Mouse (Mus musculus): ENCODE data around the gene Atg4b. TPM values are rescaled to one million over a fixed set of nuclear protein-coding genes. Genes with fewer than 3 reads are reported as not detected.
"Not testable (repeated sequence)": the region's sequence is repeated elsewhere in the genome, so short reads cannot be mapped to it uniquely, and the experiment has no call there.

Gene Atg4b
- polyA plus RNA-seq, 1 experiment = 43.7 TPM

DNA sequence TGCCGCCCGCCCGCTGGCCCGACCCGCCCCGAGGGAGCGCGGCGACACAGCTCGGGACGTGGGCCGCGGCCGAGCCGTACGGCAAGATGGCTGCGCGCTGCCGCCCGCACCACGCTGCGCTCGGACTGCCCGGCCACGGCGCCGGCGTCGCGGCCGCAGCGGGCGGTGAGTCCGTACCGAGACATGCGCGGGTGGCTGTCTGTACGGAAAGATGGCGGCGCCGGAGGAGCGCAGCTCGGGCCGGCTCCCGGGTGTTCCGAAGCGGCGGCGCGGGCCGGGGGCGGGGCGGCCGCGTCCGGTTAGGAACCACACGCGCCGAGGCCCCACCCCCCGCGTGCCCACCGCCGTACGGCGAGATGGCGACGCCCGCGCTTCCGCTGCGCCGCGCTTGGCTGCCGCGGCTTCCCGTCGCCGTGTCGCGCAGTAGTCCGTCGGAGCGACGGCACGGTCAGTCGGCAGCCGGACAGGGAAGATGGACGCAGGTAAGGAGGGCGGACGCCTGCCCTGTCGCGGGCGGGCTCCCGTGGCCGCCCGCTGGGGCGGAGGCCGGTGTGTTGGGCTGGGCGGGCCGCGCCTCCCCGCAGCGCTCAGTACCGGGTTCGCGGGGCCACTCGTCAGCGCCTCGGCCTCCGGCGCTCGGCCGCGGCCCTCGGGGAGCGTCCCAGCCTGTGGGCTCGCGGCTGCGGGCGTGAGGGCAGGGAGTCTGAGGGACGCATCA is 3.4 kb downstream of the Atg4b start, which contains the start of gene Thap4:
TSS of gene Thap4 (minus strand) at position 292 of the 718 bp plus-strand sequence.
- WGBS = under 1% methylated on average over 121 of the region's 121 CpGs
- peak; percentile 65 for DNase-seq (ENCODE audit: low read depth, low spot score)

DNA sequence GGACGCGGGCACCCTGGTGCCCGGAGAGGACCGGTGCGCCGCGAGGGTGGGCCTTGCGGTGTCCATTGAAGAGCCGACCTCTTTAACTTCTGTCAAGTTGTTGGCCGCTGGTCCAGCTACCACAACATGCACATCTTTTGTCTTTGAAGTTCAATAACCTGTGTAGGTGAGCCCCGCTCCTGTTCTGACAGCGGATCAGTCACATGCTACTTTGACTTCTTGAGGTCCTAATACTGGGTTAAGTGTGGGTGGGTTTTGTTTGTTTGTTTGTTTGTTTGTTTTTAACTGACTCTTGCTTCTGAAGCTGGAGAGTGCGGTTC is 4.0 kb downstream of the Atg4b start:
- no peak for DNase-seq (ENCODE audit: low read depth, low spot score)
- under 1% methylated on average over 13 of the region's 13 CpGs for WGBS

DNA sequence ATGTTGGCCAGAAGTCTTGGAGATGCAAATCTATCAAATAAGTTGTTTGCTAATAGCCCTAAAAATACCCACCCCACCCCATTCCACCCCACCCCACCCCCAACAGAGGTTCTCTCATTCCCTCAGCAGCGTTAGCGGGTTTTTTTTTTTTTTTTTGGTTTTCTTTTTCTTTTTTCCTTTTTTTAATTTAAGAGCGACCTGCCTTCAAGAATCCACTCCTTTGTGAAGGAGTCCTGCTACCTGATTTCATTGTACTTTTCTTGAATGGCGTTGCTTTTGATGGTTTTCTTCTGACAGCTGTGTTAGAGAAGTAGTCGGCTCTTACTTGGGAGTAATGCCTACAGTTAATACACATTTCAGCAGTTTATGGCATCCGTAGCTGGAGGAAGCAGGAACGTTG is 4.3 kb downstream of the Atg4b start:
- DNase-seq (ENCODE audit: low read depth, low spot score) = no peak
- WGBS = 13% methylated on average over 7 of the region's 7 CpGs

DNA sequence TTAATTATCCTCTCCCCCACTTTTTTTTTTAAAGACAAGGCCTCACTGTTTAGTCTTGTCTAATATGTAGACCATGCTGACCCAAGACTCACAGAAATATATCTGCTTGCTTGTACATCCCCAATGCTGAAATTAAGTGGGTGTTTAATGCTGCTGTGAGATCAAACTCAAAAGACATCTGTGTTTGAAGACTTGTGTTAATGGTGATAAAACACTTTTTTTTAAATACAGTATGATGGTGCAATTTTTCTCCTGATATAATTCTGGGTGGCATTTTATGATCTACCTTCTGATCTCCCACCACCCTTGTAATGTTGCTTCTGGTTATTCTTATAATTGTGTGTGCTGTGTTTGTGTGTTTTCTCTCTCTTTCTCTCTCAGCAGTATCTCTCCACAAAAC is 4.9 kb downstream of the Atg4b start:
- DNase-seq (ENCODE audit: low read depth, low spot score) = no peak

DNA sequence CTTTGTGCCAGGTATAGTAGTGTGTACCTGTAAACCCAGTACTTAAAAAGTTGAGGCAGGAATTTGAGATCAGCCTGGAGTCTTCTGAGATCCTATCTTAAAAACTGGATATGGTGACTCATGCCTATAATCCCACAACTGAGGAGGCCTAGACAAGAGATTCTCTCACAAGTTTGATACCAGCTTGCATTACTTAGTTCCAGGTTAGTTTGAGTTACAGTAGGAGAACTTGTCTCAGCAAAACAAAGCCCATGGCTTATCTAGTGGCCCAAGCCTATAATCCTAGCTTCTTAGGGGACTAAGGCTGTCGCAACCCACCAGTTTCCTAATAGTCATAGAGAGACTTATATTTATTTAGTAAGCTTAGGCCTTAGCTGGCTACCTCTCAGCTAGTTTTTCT is 8.8 kb downstream of the Atg4b start:
- no peak for DNase-seq (ENCODE audit: low read depth, low spot score)
- WGBS = 97% methylated on average over 1 of the region's 1 CpGs

DNA sequence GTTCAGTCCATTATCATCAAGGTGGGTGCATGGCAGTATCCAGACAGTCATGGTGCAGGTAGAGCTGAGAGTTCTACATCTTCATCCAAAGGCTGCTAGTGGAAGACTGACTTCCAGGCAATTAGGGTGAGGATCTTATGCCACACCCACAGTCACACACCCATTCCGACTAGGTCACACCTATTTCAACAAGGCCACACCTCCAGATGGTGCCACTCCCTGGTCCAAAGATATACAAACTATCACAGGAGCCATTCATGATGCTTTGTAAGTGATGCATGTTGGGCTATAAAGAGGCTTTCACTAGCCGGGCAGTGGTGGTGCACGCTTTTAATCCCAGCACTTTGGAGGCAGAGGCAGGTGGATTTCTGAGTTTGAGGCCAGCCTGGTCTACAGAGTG is 12.2 kb downstream of the Atg4b start:
- WGBS = 54% methylated on average over 3 of the region's 3 CpGs
- DNase-seq (ENCODE audit: low read depth, low spot score) = not testable (repeated sequence)

DNA sequence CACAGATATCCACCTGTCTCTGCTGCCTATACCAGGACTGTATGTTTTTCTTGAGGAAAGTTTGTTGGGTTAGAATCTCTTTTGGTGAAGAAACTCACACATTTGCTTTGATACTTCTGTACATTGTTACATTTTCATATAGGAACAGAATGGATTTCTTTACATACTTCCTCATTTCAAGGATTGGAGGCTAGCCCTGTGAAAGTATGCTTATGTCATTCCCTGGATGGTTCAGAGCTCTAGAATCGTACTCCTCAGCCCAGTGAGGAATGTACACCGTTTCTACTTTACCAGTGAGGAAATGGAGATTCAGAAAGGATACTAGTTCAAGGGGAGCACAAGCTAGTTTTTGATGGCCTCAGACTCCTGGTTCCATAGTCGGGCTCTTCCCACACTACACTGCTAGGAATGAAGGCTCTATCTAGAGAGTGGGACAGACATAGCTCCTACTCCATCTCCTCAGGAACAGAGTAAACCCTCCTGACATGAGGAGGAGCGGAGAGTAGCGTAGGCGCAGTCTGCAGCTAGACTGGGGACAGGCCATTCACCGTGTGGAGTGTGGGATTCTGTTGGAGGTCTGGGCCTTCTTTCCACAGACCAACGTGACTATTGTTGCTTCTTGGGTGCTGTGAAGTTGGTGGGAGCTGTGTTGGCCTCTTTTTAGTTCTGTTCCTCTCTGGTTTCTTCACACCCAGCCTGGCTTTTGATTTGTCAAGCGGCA is 13.7 kb downstream of the Atg4b start:
- DNase-seq (ENCODE audit: low read depth, low spot score) = no peak
- WGBS = 89% methylated on average over 9 of the region's 9 CpGs

DNA sequence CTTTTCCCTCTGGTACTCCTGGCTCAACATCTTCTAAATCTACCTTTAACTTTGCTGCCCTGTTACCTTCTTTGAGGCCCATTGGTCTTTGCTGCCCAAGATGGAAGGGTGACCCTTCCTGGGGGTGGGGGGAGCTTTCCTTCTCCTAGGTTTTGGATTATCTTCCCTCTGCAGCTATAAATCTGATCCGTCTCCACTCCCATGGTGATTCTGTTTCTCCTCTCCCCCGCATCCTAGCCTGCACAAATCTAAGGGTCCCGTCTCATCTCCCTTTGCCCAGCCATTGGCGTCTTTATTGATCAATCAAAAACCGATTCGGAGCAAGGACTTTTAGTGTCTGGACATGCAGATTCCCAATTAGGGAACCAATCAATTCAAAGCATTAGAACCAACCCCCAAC is 16.3 kb downstream of the Atg4b start:
- WGBS = 97% methylated on average over 6 of the region's 6 CpGs
- no peak for DNase-seq (ENCODE audit: low read depth, low spot score)

DNA sequence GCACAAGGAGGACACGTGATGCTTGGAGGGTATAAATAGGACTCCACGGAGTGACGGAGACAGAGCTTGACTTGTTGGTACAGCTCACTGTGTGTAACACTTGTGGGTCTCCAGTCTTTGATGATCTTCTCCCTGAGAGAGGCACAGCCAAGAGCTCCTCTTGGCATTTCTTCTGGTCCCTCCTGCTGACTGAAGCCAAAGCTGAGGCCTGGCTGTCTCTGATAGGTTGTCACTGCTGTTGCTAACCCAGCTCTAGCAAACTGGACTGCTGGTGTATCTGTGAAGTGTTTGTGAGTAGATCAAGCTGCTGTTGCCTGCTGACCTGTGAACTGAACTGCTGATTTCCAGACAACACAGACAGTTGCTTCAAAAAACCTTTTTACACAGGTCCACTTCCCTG is 18.6 kb downstream of the Atg4b start:
- no peak for DNase-seq (ENCODE audit: low read depth, low spot score)
- WGBS = 93% methylated on average over 3 of the region's 3 CpGs

DNA sequence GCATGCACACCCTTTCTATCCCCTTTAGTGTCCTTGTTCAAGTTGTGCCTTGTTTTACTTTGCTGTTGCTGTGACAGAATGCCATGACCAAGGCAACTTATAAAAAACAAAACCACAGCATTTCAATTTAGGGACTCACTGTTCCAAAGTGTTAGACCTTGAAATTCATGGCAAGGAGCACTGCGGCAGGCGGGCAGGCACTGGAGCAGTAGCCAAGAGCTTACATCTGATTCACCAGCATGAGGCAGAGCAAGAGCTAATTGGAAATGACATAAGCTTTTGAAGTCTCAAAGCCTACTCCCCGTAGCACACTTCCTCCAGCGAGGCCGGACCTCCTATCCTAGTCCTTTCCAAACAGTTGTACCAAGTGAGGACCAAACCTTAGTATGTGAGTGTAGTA is 25.4 kb downstream of the Atg4b start:
- DNase-seq (ENCODE audit: low read depth, low spot score) = no peak
- WGBS = 98% methylated on average over 5 of the region's 5 CpGs

DNA sequence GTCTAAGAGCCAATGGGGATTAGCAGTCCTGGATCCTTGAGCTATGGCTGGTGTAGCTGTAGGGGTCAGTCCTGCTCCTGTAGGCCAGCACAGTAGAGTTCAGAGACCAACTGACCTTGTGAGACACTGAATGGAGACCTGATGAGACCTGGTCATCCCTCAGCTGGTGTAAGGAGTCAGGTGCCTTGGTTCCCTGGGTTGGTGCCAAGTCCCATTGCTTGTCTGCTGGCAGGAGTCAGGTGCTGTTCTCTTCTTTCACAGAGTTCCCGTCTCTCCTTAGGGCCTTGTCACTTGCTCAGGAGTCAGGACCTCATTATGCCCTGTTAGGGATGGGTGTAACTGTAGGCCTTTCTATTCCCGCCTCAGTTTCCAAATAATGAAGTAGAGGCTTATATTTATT is 35.6 kb downstream of the Atg4b start:
- WGBS = 80% methylated on average over 2 of the region's 2 CpGs
- DNase-seq (ENCODE audit: low read depth, low spot score) = no peak

DNA sequence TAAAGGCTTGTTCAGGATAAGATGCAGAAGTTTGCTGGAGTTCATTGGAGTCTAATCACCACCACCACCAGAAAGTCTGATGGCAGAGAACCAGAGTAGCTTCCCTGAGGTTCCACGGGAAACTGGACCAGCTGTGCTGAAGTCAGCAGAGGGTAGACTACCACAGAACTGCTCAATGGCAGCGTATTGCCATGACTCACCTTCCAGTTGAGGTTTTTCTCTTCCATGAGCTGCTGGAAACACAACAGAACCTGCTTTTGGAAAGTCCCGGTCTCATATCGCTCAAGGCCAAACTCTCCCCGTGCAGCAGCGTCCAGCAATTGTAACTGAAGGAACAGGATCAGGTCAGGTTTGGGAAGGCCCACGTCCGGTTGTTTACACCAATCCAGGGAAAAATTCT is 43.2 kb downstream of the Atg4b start:
- DNase-seq (ENCODE audit: low read depth, low spot score) = no peak
- 87% methylated on average over 8 of the region's 8 CpGs for WGBS

DNA sequence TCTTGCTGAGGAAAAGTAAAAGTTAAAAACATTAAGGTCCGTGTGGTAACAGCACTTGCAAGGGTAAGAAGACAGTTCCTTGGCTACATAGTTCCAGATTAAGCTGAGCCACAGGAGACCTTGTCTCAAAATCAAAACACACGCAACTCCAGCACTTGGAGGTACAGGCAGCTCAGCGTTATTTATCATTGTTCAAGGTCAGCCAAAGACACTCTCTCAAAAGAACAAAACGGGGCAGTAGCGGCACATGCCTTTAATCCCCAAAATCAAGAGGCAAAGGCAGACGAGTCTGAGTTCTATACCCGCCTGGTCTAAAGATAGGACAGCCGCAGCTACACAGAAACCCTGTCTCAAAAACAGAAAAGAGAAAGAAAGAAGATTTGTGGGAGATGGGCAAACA is 44.6 kb downstream of the Atg4b start:
- WGBS = 83% methylated on average over 8 of the region's 8 CpGs
- DNase-seq (ENCODE audit: low read depth, low spot score) = no peak

DNA sequence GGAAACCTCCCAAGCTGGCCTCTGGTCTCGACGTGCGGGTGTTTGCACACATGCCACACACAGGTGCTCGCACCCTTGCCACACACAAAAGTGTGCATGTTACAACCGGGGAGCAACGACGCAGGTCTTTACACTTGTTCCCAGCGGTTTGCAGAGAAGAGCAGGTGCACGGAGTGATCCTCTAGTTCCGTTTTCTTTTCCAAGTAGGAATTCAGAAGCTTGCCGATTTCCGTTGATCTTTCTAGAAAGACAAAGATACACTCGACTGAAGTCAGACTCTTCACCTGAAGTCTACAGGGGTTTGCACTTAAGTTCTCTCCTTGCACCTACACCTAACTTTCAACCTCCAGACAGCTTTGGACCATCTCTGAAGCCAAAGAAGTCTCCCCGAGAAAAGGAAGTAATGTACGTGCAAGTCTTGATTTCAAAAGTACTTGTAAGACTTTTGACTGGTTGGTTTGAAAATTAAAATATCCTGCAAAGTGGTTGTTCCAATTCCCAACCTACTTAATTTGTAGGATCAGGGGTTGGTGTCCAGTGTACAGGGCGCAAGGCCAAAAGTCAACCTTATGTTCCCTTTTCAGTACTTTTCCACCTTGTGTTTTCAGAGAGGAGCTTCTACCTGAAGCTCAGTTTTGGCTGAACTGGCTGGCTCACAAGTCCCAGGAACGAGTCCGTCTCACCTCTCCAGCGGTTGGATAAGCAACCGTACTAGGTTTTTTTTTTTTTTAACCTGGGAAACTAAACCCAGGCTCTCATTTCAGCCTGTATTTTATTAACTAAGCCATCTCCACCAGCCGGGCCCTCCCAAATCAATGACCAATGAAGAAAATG is 49.6 kb downstream of the Atg4b start:
- WGBS = 68% methylated on average over 21 of the region's 21 CpGs
- no peak for DNase-seq (ENCODE audit: low read depth, low spot score)

DNA sequence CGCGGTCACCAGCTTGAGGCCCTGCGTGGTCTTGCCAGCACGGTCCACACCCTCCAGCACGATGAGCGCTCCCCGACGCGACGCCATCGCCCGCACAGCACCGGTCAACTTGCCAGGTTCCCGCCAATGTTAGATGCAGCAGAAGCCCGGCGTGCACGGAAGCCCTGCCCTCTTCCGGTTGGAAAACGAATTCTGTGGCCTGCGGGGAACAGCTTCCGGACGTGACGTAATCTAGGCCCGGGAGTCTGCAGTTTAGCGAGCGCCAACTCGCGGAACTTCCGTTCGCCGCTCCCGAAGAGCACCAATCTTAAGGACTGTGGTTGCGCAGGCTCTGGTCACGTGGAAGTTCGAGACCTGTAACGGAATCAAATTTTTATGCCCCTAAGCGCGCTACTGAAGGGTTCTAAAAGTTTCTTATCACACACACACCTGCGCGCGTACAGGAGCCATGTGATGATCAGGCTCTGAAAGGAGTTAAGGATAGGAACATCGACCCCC is 50.5 kb downstream of the Atg4b start, which contains the start of gene Dtymk:
TSS of gene Dtymk (minus strand) at position 194 of the 498 bp plus-strand sequence.
- WGBS = under 1% methylated on average over 42 of the region's 42 CpGs
- peak; percentile 94 for DNase-seq (ENCODE audit: low read depth, low spot score)

DNA sequence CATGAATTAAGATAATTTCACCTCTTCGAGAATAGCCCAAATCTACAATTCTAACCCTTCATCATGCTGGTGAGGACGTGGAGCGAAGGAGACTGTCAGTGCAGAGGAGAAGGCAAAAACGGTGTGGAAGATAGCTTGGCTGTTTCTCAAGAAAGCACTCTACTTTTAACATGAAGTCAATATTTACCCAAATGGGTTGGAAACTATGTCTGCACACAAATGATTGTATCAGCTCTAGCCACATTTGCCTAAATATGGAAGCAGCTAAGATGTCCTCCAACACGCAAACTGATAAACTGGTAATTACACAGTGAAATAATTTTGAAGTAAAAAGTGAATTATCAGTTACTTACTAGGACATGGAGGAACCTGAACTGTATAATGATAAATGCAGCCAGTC is 51.5 kb downstream of the Atg4b start:
- 49% methylated on average over 5 of the region's 5 CpGs for WGBS
- no peak for DNase-seq (ENCODE audit: low read depth, low spot score)

DNA sequence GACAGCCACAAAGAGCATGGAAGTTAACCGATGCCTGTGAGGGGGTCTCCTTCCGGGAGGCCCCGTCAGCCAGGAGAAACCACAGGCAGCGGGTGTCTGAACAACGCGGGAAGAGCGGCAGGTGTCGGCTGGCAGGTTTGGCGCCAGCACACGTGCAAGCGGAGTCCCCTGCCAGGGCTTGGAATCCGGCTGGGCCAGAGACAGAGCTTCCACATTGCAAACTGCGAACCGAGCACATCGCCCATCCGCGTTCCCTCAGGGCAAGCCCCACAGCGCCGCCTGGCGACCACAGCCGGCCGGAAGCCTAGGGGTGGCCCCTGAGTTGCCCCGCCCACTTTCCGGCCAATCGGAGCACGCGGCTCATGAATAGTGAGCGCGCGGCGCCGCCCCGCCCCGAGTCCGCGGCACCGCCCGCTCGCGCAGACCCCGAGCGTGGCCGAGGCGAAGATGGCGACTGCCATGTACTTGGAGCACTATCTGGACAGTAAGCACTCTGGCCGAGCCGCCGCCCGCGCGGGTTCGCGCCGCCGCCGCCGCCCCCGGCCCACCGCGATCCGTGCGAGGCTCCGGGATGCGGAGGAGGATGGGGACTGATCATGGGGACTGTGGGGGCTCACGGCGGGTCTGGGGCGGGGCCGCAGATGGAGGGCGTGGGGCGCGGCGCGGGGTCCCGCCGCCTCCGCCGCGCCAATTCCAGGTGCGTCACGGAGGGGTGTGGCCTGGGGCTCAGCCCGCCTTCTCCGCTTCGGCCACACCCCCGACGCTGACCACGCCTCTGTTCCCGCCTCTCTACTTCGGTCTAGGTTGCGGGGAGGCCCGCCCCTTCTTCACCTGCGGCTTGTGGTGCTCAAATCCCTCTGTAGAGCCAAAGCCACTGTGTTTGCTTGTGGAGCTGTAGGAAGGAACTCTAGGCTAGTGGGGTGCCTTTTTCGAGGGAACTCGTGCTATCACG is 52.5 kb downstream of the Atg4b start, which contains the start of gene Ing5:
TSS of gene Ing5 (plus strand) at position 410 of the 952 bp plus-strand sequence.
- under 1% methylated on average over 94 of the region's 94 CpGs for WGBS
- peak; percentile 92 for DNase-seq (ENCODE audit: low read depth, low spot score)

DNA sequence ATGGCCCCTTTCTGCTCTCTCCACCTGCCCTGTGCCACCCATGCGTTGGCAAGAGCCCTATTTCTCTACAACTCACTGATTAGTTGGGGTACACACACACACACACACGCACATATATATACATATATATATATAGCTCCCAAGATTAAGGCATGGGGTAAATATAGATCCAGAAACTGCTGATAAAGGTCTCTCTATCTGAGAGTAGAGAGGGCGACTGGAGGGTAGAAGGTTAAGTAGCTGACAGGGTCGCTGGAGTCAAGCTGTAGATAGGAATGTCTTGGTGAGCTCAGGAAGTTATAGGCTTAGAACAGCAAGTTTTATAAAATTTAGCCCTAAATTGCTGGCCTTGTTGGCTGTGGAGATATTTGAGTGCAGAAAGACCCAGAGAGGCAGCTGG is 53.5 kb downstream of the Atg4b start:
- WGBS = 68% methylated on average over 4 of the region's 4 CpGs
- DNase-seq (ENCODE audit: low read depth, low spot score) = no peak

DNA sequence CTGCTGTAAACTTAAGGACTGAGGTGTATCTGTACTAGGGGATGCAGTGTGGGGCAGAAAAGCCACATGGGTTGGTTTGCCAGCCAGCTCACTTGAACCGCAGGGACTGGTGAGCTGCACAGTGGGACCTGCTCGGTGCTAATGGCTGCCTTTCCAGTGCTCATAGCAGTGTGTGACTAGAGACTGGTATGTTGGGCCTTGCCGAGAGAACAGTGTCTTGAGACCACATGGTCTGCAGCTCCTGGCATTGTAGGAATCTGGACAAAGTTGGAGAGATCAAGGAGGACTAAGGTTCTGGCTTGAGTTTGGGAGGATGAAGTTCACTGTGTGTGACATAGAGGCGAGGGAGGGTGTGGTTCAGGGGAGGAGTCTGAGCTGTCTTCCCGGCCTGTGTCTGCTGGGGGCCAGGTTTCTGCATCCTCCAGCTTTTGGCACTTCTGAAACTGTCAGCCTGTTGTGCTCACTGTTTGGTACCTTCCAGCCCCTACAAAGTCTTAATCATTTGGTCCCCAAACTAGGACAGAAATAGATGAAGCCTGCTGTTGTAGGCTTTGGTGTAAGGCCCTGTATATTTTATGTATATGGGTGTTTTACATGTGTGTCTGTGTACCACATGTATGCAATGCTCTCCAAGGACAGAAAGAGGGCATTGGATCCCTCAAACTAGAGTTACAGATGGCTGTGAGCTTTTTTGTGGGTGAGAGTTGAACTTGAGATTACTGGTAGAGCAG is 54.1 kb downstream of the Atg4b start:
- 44% methylated on average over 5 of the region's 5 CpGs for WGBS
- DNase-seq (ENCODE audit: low read depth, low spot score) = no peak
